Mouse (Mus musculus): ENCODE results near the gene Vmp1. TPM values are rescaled to one million over a fixed set of nuclear protein-coding genes. Genes with fewer than 3 reads are reported as not detected.

The Vmp1 gene
- total RNA-seq, 2 experiments from 2014 or later = 162 to 170 TPM

DNA sequence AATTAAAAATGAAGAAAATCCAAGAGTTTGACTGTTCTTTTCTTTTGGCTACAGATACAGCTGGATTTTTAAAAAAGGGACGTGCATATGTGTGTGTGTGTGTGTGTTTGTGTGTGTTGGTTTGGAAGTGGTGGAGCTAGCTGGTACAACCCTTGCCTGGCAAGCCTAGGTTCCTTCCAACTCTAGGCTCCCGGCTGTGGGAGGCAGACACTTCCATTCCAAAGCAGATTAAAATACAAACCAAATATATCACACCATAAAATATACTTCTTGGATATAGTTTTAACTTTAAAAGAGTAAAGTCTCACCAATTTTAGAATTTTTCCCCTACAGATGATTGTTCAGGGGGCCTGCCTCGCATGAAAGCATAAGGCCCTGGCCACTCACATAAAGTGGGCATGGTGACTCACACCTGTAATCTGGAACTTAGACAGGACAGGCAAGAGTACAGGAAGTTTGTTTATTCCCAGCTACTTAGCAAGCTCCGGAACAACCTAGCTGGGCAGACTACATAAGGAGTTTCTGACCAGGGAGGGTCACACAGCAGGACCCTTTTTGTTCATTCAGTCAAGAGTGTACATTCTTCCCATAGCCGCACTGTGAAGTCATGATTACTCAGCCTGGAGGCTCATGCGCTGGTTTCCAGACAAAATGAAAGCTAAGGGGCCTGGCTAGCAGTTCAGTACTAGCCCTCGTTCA, 37.4 kb downstream of the Vmp1 start:
- no peak for ATAC-seq (replicated peaks; ENCODE audit: low FRiP score, poor library complexity, severe bottlenecking)

DNA sequence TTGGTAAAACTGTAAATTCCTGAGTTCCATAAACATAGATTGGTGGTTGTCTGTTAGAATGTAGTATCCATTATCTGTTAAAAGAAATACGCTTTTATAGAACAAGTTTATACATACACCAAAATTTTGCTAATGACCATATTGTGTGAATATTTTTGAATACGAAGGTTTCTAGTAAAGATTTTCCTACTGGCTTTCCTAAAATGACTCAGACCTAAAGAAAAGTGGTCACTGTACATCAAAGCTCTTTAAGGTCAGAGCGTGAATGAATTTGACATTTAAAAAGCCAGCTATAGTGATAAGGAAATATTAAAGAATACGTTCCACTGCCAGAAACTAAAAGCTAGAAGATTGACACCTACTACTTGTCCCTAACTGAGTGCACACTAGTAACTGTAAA, 39.1 kb downstream of the Vmp1 start:
- ATAC-seq (replicated peaks; ENCODE audit: low FRiP score, poor library complexity, severe bottlenecking) = no peak

DNA sequence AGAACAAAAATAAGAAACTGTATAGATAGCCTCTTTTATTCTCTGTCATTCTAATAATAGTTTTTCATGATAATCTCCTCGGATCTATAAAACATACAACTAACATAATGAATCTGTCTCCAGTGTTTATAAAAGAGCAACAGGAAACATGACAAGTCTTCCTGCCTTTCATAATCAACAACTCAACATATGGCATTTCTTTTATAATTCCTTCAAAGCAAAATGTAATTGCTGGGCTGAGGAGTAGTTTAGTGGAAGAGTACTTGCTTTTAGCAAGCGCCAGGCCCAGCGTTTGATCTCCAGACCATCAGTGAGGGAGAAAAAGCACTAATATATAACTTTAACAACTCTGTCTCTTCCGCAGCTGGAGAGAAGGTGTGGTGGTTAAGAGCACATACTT, 41.9 kb downstream of the Vmp1 start:
- ATAC-seq (replicated peaks; ENCODE audit: low FRiP score, poor library complexity, severe bottlenecking) = no peak

DNA sequence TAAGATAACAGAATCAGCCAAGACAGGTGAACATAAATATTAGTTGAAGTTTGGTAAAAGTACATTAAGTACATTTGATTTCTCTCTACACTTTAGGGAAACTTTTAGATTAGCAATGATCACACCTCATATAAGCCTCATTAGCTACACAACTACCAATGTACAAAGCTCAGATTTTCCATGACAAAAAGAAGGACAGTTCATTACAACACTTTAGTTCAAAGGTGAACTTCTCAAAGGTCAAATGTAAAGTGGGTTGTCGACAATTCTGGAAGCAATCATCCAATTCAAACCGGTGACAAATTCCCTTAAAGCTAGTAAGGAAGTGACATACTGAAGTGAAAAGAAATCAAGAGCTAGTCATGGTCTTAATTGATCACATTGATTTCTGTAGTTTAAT, 45.9 kb downstream of the Vmp1 start:
- ATAC-seq (replicated peaks; ENCODE audit: low FRiP score, poor library complexity, severe bottlenecking) = no peak

DNA sequence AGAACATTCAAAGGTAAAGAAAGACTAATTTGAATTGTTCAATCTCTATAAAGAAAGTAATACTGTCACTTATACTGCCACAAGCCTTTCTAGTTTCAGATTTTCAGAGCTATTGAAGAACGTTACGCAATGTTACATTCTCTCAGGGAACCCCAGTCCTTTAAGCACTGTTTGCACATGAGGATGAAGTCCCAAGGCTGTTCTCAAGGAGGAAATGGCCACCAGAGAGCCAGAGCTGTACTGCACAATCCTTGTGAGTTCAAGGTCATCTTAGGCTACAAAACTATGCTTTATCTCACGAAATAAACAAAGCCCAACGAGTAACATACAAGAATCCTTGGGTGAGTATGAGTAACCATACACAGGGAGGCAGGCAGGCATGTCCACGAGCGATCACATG, 49.2 kb downstream of the Vmp1 start:
- no peak for ATAC-seq (replicated peaks; ENCODE audit: low FRiP score, poor library complexity, severe bottlenecking)

DNA sequence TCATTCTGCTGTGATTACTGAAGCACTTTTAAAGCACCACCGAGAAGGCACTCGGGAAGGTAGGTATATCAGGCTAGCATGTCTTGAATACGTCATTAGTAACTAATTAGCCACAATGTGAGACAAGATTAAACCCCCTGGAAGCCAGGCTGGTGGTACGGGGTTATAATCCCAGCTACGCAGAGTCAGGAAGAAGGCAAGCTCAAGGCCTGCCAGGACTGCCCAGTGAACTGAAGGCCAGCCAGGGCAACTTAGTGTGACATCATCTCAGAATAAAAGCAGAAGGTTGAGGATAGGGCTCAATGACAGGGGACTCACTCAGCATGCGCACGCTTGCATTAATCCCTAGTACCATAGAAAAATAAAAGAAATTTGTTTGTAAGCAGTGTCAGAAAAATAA, 53.7 kb downstream of the Vmp1 start:
- ATAC-seq (replicated peaks; ENCODE audit: low FRiP score, poor library complexity, severe bottlenecking) = no peak

DNA sequence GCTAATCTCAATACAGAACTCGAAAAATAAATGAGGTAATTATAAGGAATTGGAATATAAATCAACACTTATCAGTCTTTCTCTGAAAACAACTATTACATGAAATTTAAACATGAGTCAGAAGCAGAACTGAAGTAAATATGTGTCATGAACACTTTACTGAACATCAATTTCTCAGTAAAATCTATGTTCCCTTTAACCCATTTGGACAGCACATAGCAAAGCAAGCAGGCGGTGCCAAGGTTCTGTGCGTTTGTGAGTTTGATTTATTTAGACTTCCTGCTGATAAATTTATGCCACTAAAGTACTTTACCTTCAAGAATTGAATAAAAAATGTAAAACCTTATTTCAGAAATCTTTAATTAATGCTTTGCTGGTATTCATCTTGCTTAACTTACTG, 54.2 kb downstream of the Vmp1 start:
- ATAC-seq (replicated peaks; ENCODE audit: low FRiP score, poor library complexity, severe bottlenecking) = no peak

DNA sequence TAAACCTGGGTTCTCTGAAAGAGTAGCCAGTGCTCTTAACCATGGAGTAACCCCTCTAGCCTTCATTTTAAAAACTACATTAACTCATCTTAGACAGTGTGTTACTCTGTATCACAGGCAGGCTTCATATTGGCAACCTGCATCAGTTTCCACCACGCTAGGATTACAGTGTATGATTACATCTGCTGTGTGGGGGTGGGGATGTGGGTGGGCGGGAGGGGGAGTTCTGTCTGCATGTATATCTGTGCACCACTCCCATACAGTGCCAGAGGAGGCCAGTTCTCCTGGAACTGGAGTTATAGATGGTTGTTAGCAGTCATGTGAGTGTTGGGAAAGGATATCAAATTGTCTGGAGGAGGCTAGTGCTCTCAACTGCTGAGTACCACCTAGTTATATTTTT, 55.2 kb downstream of the Vmp1 start:
- ATAC-seq (replicated peaks; ENCODE audit: low FRiP score, poor library complexity, severe bottlenecking) = no peak

DNA sequence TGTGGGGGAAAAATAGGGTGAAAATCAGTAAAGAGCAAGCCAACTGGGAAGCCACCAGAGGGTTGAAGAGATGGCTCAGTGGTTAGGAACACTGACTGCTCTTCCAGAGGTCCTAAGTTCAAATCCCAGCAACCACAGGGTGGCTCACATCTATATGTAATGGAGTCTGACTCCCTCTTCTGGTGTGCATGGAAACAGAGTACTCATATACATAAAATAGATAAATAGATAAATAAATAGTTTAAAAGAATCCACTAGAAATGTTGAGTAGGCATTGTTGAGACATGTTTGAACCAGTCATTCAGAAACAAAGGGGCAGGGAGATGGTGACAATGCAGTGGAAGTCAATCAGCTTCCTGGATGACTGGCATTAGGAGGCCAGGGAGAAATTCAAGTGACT, 56.0 kb downstream of the Vmp1 start:
- ATAC-seq (replicated peaks; ENCODE audit: low FRiP score, poor library complexity, severe bottlenecking) = no peak

DNA sequence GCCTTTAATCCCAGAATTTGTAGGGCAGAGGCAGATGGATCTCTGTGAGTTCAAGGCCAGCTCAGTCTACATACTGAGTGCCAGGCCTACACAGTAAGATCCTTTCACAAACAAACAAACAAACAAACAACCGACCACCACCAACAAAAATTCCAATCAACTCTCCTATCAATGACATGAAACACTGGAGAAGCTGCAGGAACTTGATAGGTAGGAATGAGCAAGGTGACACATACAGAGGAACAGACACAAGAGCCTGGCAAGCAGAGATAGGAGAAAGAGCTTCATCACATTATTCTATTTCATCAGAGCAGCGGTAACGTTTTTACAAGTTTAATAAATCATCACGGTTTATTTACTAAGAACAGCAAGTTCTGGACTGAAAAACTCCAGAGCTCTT, 56.9 kb downstream of the Vmp1 start:
- peak; percentile 75 for ATAC-seq (replicated peaks; ENCODE audit: low FRiP score, poor library complexity, severe bottlenecking)

DNA sequence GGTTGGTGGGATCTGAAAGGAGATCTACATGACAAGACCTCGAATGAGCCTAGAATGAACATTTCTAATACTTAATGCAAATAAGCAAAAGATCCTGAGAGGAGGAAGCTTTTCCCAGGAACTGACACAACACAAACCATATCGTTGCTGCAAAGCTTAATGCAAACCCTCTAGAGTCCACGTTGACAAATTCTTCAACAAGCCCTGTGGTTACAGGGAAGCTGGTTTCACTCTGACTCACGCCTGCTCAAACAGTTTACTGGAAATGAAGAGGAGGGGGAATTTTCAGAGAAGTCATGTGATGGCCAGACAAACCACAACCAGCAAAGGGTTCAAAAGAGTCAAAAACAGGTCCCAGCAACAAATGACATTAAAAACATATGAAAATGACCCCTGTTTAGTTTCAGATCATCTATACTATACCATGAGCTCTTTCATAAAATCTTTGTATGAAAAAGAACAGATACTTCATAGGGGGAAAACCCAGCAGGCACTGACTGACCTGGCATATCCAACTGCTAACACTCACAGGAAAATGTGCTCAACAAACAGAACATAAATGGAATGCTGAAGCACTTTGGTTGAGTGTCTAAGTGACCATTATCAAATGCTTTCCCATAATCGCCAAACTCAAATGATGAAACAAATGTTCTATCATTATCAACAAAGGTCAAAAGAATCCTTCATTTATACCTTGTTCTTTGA, 59.2 kb downstream of the Vmp1 start:
- ATAC-seq (replicated peaks; ENCODE audit: low FRiP score, poor library complexity, severe bottlenecking) = no peak

DNA sequence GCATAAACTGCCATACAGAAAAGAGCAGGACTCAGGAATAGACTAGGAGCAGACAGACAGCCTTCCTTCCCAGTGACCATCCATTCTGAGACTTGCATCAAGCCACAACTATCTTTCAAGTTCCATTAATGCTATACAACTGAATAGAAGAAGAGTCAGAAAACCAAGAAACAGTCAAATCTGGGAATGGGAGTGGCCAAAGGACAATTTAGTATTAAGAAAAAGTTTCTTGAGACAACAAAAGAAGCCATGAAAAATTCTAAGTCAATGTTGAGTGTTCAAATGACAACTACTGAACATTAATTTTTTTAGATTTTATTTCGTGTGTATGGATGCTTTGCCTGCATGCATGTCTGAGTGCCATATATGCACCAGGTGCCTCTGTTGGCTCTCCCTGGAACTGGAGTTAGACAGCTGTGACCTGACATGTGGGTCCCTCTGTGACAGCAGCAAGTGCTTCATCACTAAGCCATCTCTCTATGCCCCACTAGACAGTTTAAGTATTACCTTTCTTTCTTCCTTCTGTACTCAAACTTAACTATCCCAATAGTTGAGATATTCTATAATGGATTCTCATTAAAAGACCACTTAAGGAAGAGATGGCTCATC, 60.1 kb downstream of the Vmp1 start:
- ATAC-seq (replicated peaks; ENCODE audit: low FRiP score, poor library complexity, severe bottlenecking) = no peak

DNA sequence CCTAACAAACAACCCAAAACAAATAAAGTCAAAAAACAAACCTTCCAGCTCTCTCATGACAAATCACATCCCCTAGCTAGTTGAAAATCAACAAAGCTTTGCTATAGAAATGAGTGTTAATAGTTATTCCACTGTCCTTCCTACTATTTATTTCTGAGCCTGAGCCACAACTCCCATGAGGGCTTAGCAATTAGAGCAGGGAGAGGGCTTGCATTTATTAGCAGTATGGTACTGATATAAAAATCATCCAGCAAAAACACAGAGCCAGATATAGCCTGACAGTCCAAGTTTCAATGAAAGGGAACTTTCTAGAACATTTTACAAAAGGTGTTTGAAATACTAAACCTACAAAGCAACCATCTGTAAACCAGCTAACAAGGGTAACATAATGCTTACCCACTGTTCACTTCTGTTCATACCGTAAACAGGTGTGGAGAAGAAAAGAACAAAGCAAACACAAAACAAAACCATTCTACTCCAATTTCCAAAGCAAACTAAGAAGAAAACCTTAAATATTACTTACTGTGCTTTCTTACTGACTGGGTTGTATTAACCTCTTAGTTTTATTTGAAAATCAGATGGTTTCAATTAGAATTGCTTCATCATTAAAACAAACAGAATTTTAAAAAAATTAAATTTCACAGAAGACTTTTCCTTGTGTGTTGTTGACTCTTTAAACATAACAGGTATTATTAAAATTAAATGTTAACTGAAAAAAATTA, 61.3 kb downstream of the Vmp1 start:
- ATAC-seq (replicated peaks; ENCODE audit: low FRiP score, poor library complexity, severe bottlenecking) = no peak

DNA sequence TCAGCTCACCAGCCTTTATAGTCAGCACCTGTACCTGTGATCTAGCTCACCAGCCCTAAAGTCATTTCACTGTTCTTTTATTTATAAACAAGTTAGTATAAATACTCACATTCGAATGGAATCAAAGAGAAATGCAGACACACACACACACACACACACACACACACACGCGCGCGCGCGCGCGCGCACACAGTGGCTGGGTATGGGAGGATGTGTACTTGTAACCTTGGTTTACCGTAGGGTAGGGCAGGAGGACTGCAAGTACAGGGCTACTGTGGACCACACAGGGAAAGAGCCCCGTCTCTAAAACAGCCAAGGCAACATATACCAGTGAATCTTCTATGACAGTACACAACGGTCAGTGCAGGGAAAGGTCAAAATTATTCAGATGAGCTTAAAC, 62.5 kb downstream of the Vmp1 start:
- ATAC-seq (replicated peaks; ENCODE audit: low FRiP score, poor library complexity, severe bottlenecking) = no peak

DNA sequence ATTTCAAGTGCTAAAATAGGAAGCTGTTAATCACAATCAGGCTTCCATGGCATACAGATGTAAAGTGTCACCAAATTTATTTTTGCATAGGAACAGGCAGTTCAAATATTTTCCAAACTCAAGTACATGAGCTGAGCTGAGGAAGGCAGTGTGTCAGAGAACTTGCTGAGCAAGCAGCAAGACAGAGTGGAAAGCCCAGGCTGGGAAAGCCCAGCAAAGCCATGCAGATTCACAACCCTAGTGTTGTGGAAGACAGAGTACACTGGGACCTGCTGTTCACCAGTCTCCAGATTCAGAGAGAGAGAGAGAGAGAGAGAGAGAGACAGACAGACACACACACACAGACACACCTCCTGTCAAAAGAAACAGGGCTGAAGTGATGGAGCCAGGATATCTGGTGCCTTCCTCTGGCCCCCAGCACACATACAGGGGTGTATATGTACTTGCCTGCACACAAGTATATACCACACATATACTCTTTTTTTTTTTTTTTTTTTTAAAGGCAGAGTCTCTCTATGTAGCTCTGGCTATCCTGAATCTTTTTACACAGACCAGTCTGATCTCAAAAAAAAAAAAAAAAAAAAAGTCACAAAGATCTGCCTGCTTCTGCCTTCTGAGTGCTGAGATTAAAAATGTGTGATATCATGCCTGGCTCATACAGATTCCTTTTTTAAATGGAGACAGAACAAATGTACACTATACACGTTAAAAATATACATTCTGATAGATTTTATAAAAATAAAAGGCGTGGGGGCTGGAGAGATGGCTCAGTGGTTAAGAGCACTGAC, 64.9 kb downstream of the Vmp1 start:
- ATAC-seq (replicated peaks; ENCODE audit: low FRiP score, poor library complexity, severe bottlenecking) = no peak

DNA sequence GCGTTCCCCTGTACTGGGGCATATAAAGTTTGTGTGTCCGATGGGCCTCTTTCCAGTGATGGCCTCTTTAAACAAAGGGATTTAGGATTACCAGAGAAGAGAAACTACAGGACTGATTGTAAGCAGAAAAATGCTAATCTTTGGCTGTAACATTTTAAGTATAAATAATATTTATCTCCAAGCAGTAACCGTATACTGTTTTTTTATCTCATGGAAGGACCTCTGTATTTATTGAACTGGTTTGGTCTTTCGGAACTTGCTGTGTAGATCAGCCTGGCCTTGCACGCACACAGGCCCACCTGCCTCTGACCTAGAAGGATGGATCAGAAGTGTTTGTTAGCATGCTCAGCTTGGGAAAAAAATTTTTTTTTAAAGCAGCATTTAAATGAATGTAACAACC, 69.0 kb downstream of the Vmp1 start:
- ATAC-seq (replicated peaks; ENCODE audit: low FRiP score, poor library complexity, severe bottlenecking) = no peak

DNA sequence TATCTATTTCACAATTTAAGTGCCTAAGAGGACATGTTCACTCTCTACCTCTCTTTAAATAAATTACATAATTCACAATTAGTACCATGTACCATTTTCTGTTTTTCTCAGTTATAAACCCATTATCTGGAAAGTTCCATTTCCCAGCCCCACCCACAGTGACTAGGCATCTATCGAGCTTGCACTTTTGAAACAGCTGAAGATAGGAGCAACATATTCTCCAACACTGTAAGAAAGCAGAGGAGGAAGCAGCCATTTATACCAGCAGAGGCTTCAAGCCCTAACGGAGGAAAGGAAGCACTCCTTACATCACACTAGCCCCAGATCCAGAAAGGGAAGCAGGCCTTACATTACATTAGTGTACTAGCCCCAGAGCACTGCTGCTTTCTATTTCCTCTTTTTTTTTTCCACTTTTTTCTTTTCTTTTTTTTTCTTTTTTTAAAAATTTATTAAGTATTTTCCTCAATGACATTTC, 69.5 kb downstream of the Vmp1 start:
- ATAC-seq (replicated peaks; ENCODE audit: low FRiP score, poor library complexity, severe bottlenecking) = peak; percentile 89

DNA sequence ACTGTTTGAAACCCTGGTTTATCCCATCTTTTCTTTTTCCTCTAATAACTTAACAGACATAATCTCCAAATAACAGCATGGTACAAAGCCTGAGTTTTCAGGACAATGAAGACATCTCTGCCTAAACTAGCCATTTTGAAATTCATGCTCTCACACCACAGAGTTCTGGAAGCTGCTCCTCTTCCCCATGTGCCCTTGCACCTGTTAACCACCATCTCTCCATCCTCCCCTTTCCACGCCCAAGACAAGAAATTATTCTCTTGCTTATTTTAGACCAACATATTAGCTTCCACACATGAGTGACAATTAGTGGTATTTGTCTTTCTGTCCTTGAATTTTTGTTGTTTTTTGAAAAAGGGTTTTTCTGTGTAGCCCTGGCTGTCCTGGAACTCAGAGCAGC, 71.6 kb downstream of the Vmp1 start:
- no peak for ATAC-seq (replicated peaks; ENCODE audit: low FRiP score, poor library complexity, severe bottlenecking)

DNA sequence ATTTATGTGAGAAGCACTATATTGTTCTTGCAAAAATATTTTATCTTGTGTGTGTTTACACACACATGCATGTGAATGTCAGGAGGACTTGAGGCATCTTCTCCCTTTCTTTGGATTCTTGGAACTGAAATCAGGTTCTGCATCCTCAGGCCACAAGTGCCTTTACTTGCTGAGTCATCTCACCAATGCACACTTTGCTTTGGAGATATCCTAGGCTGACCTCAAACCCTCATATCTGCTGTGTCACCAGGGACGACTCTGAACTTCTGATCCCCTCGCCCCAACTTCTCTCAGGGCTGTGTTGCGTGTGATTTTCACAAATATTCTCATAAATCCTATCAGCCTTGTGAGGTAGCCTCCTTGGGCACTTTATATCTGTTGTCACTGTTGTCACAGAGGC, 73.4 kb downstream of the Vmp1 start:
- peak; percentile 91 for ATAC-seq (replicated peaks; ENCODE audit: low FRiP score, poor library complexity, severe bottlenecking)

DNA sequence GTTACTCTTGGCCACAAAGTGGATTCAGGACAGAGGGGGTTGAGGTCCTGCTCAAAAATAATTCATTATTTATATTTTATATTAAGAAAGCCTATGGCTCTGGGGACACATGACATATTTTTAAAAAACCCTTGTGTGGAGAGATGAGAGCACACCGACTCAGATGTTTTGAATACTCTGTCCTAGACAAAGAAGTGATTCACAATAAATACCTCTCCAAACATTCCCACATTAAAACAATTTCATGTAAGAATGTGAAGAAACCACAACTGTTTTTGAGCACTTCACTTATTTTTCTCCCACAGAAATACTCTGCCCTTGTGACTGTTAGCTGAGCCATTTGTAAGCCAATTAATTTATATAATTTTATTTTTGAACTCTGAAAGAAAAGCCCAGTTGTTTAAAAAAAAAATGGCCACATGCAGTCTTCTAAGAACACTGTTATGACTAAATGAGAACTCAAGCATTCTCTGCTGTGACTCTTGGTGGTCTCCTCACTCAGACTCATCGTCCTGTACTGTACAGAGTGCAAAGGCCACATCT, 75.8 kb downstream of the Vmp1 start:
- ATAC-seq (replicated peaks; ENCODE audit: low FRiP score, poor library complexity, severe bottlenecking) = no peak
